Mouse (Mus musculus) kidney, adult 2 months (tissue): ENCODE data around the gene Dnajc11. TPM values are rescaled to one million over a fixed set of nuclear protein-coding genes. Genes with fewer than 3 reads are reported as not detected.

Source experiments
- DNase-seq: peaks from one replicate; pipeline ENCODE4 v3.0.0; 2021
- H3K27ac ChIP-seq: fragments of 200-500 bp; 2 replicates; pipeline ENCODE4 v1.5.1; 2012; ENCODE audit warnings: low read depth, low read length, control low read depth, inconsistent platforms; ENCODE audit not compliant: insufficient read depth
- H3K27me3 ChIP-seq: fragments of 200-500 bp; replicated peaks from 2 replicates; pipeline ENCODE4 v1.6.1; 2012; ENCODE audit warnings: mild to moderate bottlenecking, moderate library complexity, low read length, inconsistent platforms; ENCODE audit not compliant: control insufficient read depth, insufficient read depth
- H3K36me3 ChIP-seq: fragments of 200-500 bp; 2 replicates; pipeline ENCODE4 v1.6.1; 2012; ENCODE audit warnings: mild to moderate bottlenecking, moderate library complexity, low read length, inconsistent platforms; ENCODE audit not compliant: control insufficient read depth, insufficient read depth
- H3K4me1 ChIP-seq: fragments of 200-500 bp; 2 replicates; pipeline ENCODE4 v1.6.1; 2011; ENCODE audit warnings: low read length; ENCODE audit not compliant: control insufficient read depth, insufficient read depth
- H3K4me3 ChIP-seq: fragments of 200-500 bp; 2 replicates; pipeline ENCODE4 v1.5.1; 2011; ENCODE audit warnings: mild to moderate bottlenecking, low read depth, low read length, control low read depth; ENCODE audit not compliant: insufficient read depth
- CTCF ChIP-seq: fragments of 200-500 bp; conservative IDR thresholded peaks from 2 replicates; pipeline ENCODE4 v1.5.1; 2011; ENCODE audit warnings: low read depth, mild to moderate bottlenecking, control low read depth, low read length, moderate library complexity, mixed read lengths; ENCODE audit not compliant: insufficient read depth, insufficient read length
- POLR2A ChIP-seq: fragments of 200-500 bp; IDR thresholded peaks from one replicate; pipeline ENCODE4 v1.6.1; 2011; ENCODE audit warnings: low read depth, low read length, control low read depth
- WGBS: fragments of 180-500 bp; shearing (Covaris S2); methylation state at CpG from one replicate; pipeline ENCODE4 v1.1.7; 2018; 5-methylcytosine and 5-hydroxymethylcytosine counted together
- polyA plus RNA-seq: library from polyadenylated mRNA; depleted of rRNA; stranded (reverse); fragments of >200 nt; gene quantifications from 2 replicates; pipeline ENCODE4 v1.2.3, GENCODE M21; 2012

The Dnajc11 gene
- polyA plus RNA-seq, 1 experiment, result 76.1 TPM

DNA sequence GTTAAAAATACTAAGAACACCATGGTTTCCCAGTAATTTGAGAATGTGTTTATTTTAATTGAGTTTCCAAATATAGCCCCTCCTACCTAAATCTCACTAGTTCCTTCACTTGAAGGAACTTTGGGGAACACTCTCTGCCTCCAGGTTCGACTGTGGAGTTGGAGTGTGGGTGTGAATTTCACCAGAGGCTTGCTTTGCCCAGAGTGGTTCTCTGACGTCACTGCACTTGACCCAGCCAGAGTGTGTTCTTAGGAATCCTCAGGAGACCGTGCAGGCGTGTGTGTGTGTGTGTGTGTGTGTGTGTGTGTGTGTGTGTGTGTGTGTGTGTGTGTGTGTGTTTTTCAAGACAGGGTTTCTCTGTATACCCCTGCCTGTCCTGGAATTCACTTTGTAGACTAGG is 67.4 kb downstream of the Dnajc11 start:
- peaks cover 4% of the 10 kb centered on the region; the same call in 1 of the 2 replicates for H3K4me1 ChIP-seq
- no peak for DNase-seq
- no peak overlapping the region for H3K27ac ChIP-seq
- TF ChIP-seq CTCF (no peak), POLR2A (no peak)
- 36% methylated on average over 4 of the region's 4 CpGs for WGBS
- no peaks in the 10 kb centered on the region for H3K36me3 ChIP-seq
- no peaks in the 10 kb centered on the region for H3K27me3 ChIP-seq
- H3K4me3 ChIP-seq, result no peak overlapping the region

GRCm38 (mm10) chr4:152001335-152001734 is 67.8 kb downstream of the Dnajc11 start:
- 74% methylated on average over 4 of the region's 4 CpGs for WGBS
- H3K27me3 ChIP-seq, result no peaks in the 10 kb centered on the region
- no peak for DNase-seq
- H3K27ac ChIP-seq, result no peak overlapping the region
- H3K36me3 ChIP-seq, result no peaks in the 10 kb centered on the region
- no peak overlapping the region for H3K4me3 ChIP-seq
- peaks cover 4% of the 10 kb centered on the region; the same call in 1 of the 2 replicates for H3K4me1 ChIP-seq
- TF ChIP-seq POLR2A (no peak), CTCF (no peak)

DNA sequence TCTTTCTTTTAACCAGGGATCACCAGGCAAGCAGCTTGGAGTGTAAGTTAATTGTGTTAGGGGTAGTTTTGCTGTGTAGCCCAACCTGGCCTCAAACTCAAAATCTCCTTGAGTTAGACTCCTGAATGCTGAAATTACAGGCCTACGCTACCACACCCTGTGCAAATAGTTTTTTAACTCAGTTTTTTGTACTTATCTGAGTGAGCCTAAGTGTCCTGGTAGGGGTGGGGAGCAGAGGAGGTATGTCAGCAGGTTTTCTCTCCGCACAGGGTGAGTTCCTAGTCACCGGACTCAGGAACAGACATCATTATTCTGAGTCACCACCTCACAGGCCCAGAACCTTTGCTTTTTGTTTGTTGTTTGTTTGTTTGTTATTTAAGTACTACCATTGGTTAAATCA is 68.6 kb downstream of the Dnajc11 start:
- WGBS, result 97% methylated on average over 3 of the region's 3 CpGs
- H3K4me1 ChIP-seq, result peaks cover 4% of the 10 kb centered on the region; the same call in 1 of the 2 replicates

GRCm38 (mm10) chr4:152006137-152006536 is 72.6 kb downstream of the Dnajc11 start:
- peak; percentile 26; the same call in 1 of the 2 replicates for TF ChIP-seq CTCF
- no peak for TF ChIP-seq POLR2A
- DNase-seq, result no peak
- Histone ChIP-seq H3K27ac (no peak overlapping the region), H3K27me3 (no peaks in the 10 kb centered on the region), H3K4me3 (no peak overlapping the region), H3K36me3 (no peaks in the 10 kb centered on the region), H3K4me1 (peaks cover 10% of the 10 kb centered on the region)
- WGBS, result 74% methylated on average over 6 of the region's 6 CpGs

More for the DNA sequence above, 68.6 kb downstream of the Dnajc11 start:
- no peak for DNase-seq
- no peaks in the 10 kb centered on the region for H3K36me3 ChIP-seq
- H3K4me3 ChIP-seq, result no peak overlapping the region
- no peak overlapping the region for H3K27ac ChIP-seq
- TF ChIP-seq POLR2A, result no peak
- TF ChIP-seq CTCF, result no peak
- H3K27me3 ChIP-seq, result no peaks in the 10 kb centered on the region

GRCm38 (mm10) chr4:152006812-152007211 is 73.3 kb downstream of the Dnajc11 start:
- Histone ChIP-seq H3K27ac (no peak overlapping the region), H3K4me3 (no peak overlapping the region), H3K27me3 (no peaks in the 10 kb centered on the region), H3K36me3 (no peaks in the 10 kb centered on the region), H3K4me1 (peaks cover 12% of the 10 kb centered on the region)
- TF ChIP-seq POLR2A, result no peak
- no peak for TF ChIP-seq CTCF
- 63% methylated on average over 3 of the region's 3 CpGs for WGBS
- DNase-seq, result no peak

GRCm38 (mm10) chr4:152007481-152008147 is 74.1 kb downstream of the Dnajc11 start:
- TF ChIP-seq CTCF, result no peak
- TF ChIP-seq POLR2A, result no peak
- 16% methylated on average over 8 of the region's 8 CpGs for WGBS
- Histone ChIP-seq H3K4me3 (peak overlapping the region; percentile 76), H3K36me3 (no peaks in the 10 kb centered on the region), H3K27ac (peak overlapping the region; percentile 89), H3K27me3 (no peaks in the 10 kb centered on the region), H3K4me1 (peaks cover 16% of the 10 kb centered on the region)
- DNase-seq, result peak; percentile 71

- peak; percentile 37 for DNase-seq
- peaks cover 20% of the 10 kb centered on the region for H3K4me1 ChIP-seq
- H3K27me3 ChIP-seq, result no peaks in the 10 kb centered on the region
- H3K4me3 ChIP-seq, result peak overlapping the region; percentile 76
- H3K36me3 ChIP-seq, result no peaks in the 10 kb centered on the region
- TF ChIP-seq CTCF (no peak), POLR2A (no peak)
- 1% methylated on average over 14 of the region's 14 CpGs for WGBS
- peak overlapping the region; percentile 89 for H3K27ac ChIP-seq
Observed at GRCm38 (mm10) chr4:152008148-152008500, 74.6 kb downstream of the Dnajc11 start.
